In the genomic region with DNA sequence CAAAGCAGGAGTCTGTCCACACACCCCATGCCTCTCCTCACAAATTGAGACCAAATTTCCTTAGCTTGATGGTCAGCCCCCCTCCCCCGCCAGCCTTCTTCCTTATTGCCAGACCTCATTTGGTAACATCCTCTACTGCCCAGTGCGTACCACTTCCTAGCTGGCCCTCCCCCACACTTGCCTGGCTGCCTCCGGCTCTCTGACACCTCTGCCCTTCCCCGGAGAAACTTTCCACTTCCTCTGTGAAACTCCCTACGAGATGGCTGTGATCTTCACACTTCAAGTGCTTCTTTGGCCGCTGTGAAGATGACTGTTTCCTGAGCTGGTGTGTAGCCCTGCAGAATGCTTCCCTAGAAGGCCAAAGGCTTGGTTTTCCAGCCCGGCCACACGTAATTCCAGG, we compare ENCODE assay signal across 10 mouse cellular contexts. TPM values are rescaled to one million over a fixed set of nuclear protein-coding genes. Genes with fewer than 3 reads are reported as not detected.
A peak's percentile ranks its signal among the peaks of the same experiment; 100 is the strongest.
DNase-seq lines count a peak whose midpoint lies in the region; ATAC-seq lines count a peak whose summit lies in the region.
"Had no signal": no experiment of that assay in that cellular context is flagged by ENCODE, and none has a peak within 500 bp of the region (broad histone marks: within the 10 kb centered on the region; RNA-seq: fewer than 3 reads in every experiment).

No protein-coding gene starts in this region.

- H3K27ac ChIP-seq in hindbrain, embryonic 14.5 days: no peak overlapping the region
- H3K27ac ChIP-seq: limb, embryonic 15.5 days; stomach, embryonic 15.5 days had no signal

- H3K4me1 ChIP-seq in hindbrain, embryonic 14.5 days (replicated peaks; ENCODE audit: control insufficient read depth, insufficient read depth, low read length): peaks cover 7% of the 10 kb centered on the region

- 73% methylated on average over 8 of the region's 8 CpGs for WGBS in hindbrain, embryonic 14.5 days

- no peak overlapping the region for H3K4me2 ChIP-seq in hindbrain, embryonic 14.5 days (replicated peaks)
- H3K4me2 ChIP-seq: limb, embryonic 15.5 days; stomach, embryonic 15.5 days had no signal

- DNase-seq in 416B (ENCODE audit: low read depth): peak; percentile 89
- DNase-seq in B cell, adult 2 months: peak; percentile 86 to 90
- peak; percentile 54 for DNase-seq in kidney, postnatal 10 days
- DNase-seq in naive thymus-derived CD4-positive, alpha-beta T cell, adult 2 months (ENCODE audit: low read depth): peak; percentile 92
- no peak for DNase-seq in cerebellum, postnatal 25 days
- no peak for DNase-seq in hindbrain, embryonic 14.5 days (ENCODE audit: low spot score)

- H3K4me3 ChIP-seq in hindbrain, embryonic 14.5 days (replicated peaks; ENCODE audit: low read length): no peak overlapping the region
- H3K4me3 ChIP-seq: limb, embryonic 15.5 days; stomach, embryonic 15.5 days had no signal

- no peak for ATAC-seq in hindbrain, embryonic 14.5 days (ENCODE audit: low FRiP score)
- no peak for ATAC-seq in erythroblast, adult 5-6 weeks (replicated peaks; ENCODE audit: low FRiP score, poor library complexity, severe bottlenecking)

- no peak overlapping the region for H3K9ac ChIP-seq in hindbrain, embryonic 14.5 days
- H3K9ac ChIP-seq: limb, embryonic 15.5 days; stomach, embryonic 15.5 days had no signal

- no peaks in the 10 kb centered on the region for H3K27me3 ChIP-seq in hindbrain, embryonic 14.5 days (ENCODE audit: control insufficient read depth, insufficient read depth, low read length)
- H3K27me3 ChIP-seq: limb, embryonic 15.5 days; stomach, embryonic 15.5 days had no signal

- no peaks in the 10 kb centered on the region for H3K9me3 ChIP-seq in hindbrain, embryonic 14.5 days (ENCODE audit: control insufficient read depth, low read length)
- H3K9me3 ChIP-seq: limb, embryonic 15.5 days; stomach, embryonic 15.5 days had no signal

- no peaks in the 10 kb centered on the region for H3K36me3 ChIP-seq in hindbrain, embryonic 14.5 days (replicated peaks; ENCODE audit: control insufficient read depth, insufficient read depth)
- H3K36me3 ChIP-seq: limb, embryonic 15.5 days; stomach, embryonic 15.5 days had no signal

RNA-seq across cellular contexts. Expression of a gene that starts 3.7 kb away (rescaled TPM):
- 17.5 and 22.2 TPM in 2 replicates for polyA plus RNA-seq in hindbrain, embryonic 14.5 days (2014; fragmentation: Nextera tagmentation; extraction: Ambion mirVana)
- total RNA-seq in erythroblast, adult 5-6 weeks (2015; ENCODE audit: low replicate concordance): 0.84 TPM in 1 of 2 replicates, not detected in the other
- total RNA-seq in erythroblast, adult 5-6 weeks (2017; ENCODE audit: low replicate concordance): 2.4 TPM in 1 of 2 replicates, not detected in the other

RNA-seq across cellular contexts. Expression of a gene that starts 3.7 kb away (rescaled TPM):
- 1.7 and 2.4 TPM in 2 replicates for polyA plus RNA-seq in hindbrain, embryonic 14.5 days (2014; fragmentation: Nextera tagmentation; extraction: Ambion mirVana)
- total RNA-seq in erythroblast, adult 5-6 weeks (2015; ENCODE audit: low replicate concordance): 324 and 347 TPM in 2 replicates
- total RNA-seq in erythroblast, adult 5-6 weeks (2017; ENCODE audit: low replicate concordance): 146 and 324 TPM in 2 replicates

RNA-seq across cellular contexts. Expression of a gene that starts 30.0 kb away (rescaled TPM):
- polyA plus RNA-seq in hindbrain, embryonic 14.5 days (2014; fragmentation: Nextera tagmentation; extraction: Ambion mirVana): 429 and 442 TPM in 2 replicates
- total RNA-seq in erythroblast, adult 5-6 weeks (2015; ENCODE audit: low replicate concordance): 231 and 242 TPM in 2 replicates
- total RNA-seq in erythroblast, adult 5-6 weeks (2017; ENCODE audit: low replicate concordance): 56.2 and 119 TPM in 2 replicates

RNA-seq across cellular contexts. Expression of a gene that starts 38.0 kb away (rescaled TPM):
- polyA plus RNA-seq in hindbrain, embryonic 14.5 days (2014; fragmentation: Nextera tagmentation; extraction: Ambion mirVana): 3.0 and 4.7 TPM in 2 replicates
- total RNA-seq in erythroblast, adult 5-6 weeks (2015; ENCODE audit: low replicate concordance): not detected in 2 replicates
- total RNA-seq in erythroblast, adult 5-6 weeks (2017; ENCODE audit: low replicate concordance): not detected in 2 replicates

RNA-seq across cellular contexts. Expression of a gene that starts 45.0 kb away (rescaled TPM):
- polyA plus RNA-seq in hindbrain, embryonic 14.5 days (2014; fragmentation: Nextera tagmentation; extraction: Ambion mirVana): not detected in 2 replicates
- not detected in 2 replicates for total RNA-seq in erythroblast, adult 5-6 weeks (2015; ENCODE audit: low replicate concordance)
- total RNA-seq in erythroblast, adult 5-6 weeks (2017; ENCODE audit: low replicate concordance): not detected in 2 replicates
- total RNA-seq: adrenal gland, postnatal 4 days had no signal
- polyA plus RNA-seq: limb, embryonic 15.5 days; stomach, embryonic 15.5 days had no signal

Comparison
In these comparisons a context has a peak if more than half of its experiments do, and no peak if none do; other contexts are left out.
1. DNase-seq: peak in 416B (single experiment), B cell, adult 2 months (2 of 2), kidney, postnatal 10 days (single experiment) and naive thymus-derived CD4-positive, alpha-beta T cell, adult 2 months (single experiment); none in cerebellum, postnatal 25 days (0 of 2) and hindbrain, embryonic 14.5 days (single experiment).